Mouse (Mus musculus) gastrocnemius, adult 2 months (tissue): ENCODE data around the gene Dtx1. TPM values are rescaled to one million over a fixed set of nuclear protein-coding genes. Genes with fewer than 3 reads are reported as not detected.
A peak's percentile ranks its signal among the peaks of the same experiment; 100 is the strongest.

ENCODE experiments used
- DNase-seq: peaks from one replicate; pipeline ENCODE4 v3.0.0; 2022
- H3K27ac ChIP-seq: fragments of 200-600 bp; 2 replicates; pipeline ENCODE4 v1.8.1; 2022; ENCODE audit warnings: mild to moderate bottlenecking
- H3K4me3 ChIP-seq: fragments of 200-600 bp; 2 replicates; pipeline ENCODE4 v1.8.1; 2022; ENCODE audit warnings: mild to moderate bottlenecking, moderate library complexity
- CTCF ChIP-seq: fragments of 200-600 bp; IDR thresholded peaks from 2 replicates; pipeline ENCODE4 v1.8.1; 2022; ENCODE audit warnings: antibody characterized with exemption, mild to moderate bottlenecking, moderate library complexity
- intact Hi-C: fragments of 180-260 bp; cut with DNase I; formaldehyde crosslinking; loops from one replicate; pipeline ENCODE4 v1.15.1; 2025
- total RNA-seq, 2 experiments: library from RNA; stranded (reverse); gene quantifications; 2 replicates each; pipeline ENCODE4 v1.2.3; 2021

Gene Dtx1
- total RNA-seq, 2 experiments from 2014 or later: 0.45 to 0.54 TPM

- no peak overlapping the region for H3K27ac ChIP-seq
- no peak for DNase-seq
- no peak overlapping the region for H3K4me3 ChIP-seq
- intact Hi-C loops: no loop called here
- TF ChIP-seq CTCF: no peak
Observed at GRCm38 (mm10) chr5:120700996-120701790, 10.5 kb downstream of the Dtx1 start.

GRCm38 (mm10) chr5:120698801-120699391 is 12.8 kb downstream of the Dtx1 start:
- no peak for TF ChIP-seq CTCF
- intact Hi-C loops: no loop called here
- Histone ChIP-seq H3K4me3 (no peak overlapping the region), H3K27ac (no peak overlapping the region)
- DNase-seq: peak; percentile 30

GRCm38 (mm10) chr5:120698181-120698580 is 13.5 kb downstream of the Dtx1 start:
- no peak overlapping the region for H3K4me3 ChIP-seq
- DNase-seq: no peak
- H3K27ac ChIP-seq: no peak overlapping the region
- TF ChIP-seq CTCF: no peak
- intact Hi-C loops: no loop called here

- no peak for TF ChIP-seq CTCF
- no peak overlapping the region for H3K27ac ChIP-seq
- H3K4me3 ChIP-seq: no peak overlapping the region
- no peak for DNase-seq
- intact Hi-C loops: no loop called here
Observed at GRCm38 (mm10) chr5:120696865-120697264, 14.9 kb downstream of the Dtx1 start.

- no peak for TF ChIP-seq CTCF
- H3K4me3 ChIP-seq: no peak overlapping the region
- intact Hi-C loops: no loop called here
- H3K27ac ChIP-seq: no peak overlapping the region
- no peak for DNase-seq
Observed at GRCm38 (mm10) chr5:120696057-120696743, 15.5 kb downstream of the Dtx1 start.

GRCm38 (mm10) chr5:120694695-120695074 is 17.0 kb downstream of the Dtx1 start:
- TF ChIP-seq CTCF: no peak
- no peak overlapping the region for H3K4me3 ChIP-seq

GRCm38 (mm10) chr5:120693931-120694694 is 17.6 kb downstream of the Dtx1 start:
- intact Hi-C loops: no loop called here
- Histone ChIP-seq H3K27ac (no peak overlapping the region), H3K4me3 (no peak overlapping the region)
- no peak for DNase-seq
- no peak for TF ChIP-seq CTCF

More at GRCm38 (mm10) chr5:120694695-120695074, 17.0 kb downstream of the Dtx1 start:
- H3K27ac ChIP-seq: no peak overlapping the region
- intact Hi-C loops: no loop called here
- no peak for DNase-seq

- intact Hi-C loops: no loop called here
Observed at GRCm38 (mm10) chr5:120692034-120692433, 19.7 kb downstream of the Dtx1 start.

GRCm38 (mm10) chr5:120690417-120690816 is 21.3 kb downstream of the Dtx1 start:
- TF ChIP-seq CTCF: no peak
- no peak overlapping the region for H3K4me3 ChIP-seq
- DNase-seq: no peak
- intact Hi-C loops: no loop called here
- H3K27ac ChIP-seq: no peak overlapping the region

More at GRCm38 (mm10) chr5:120692034-120692433, 19.7 kb downstream of the Dtx1 start:
- Histone ChIP-seq H3K4me3 (no peak overlapping the region), H3K27ac (no peak overlapping the region)
- no peak for DNase-seq
- no peak for TF ChIP-seq CTCF

- no peak overlapping the region for H3K27ac ChIP-seq
- no peak overlapping the region for H3K4me3 ChIP-seq
- TF ChIP-seq CTCF: no peak
- intact Hi-C loops: no loop called here
- DNase-seq: no peak
Observed at GRCm38 (mm10) chr5:120688434-120688833, 23.3 kb downstream of the Dtx1 start.

GRCm38 (mm10) chr5:120687897-120688296 is 23.8 kb downstream of the Dtx1 start:
- intact Hi-C loops: no loop called here
- no peak for TF ChIP-seq CTCF
- no peak overlapping the region for H3K27ac ChIP-seq
- DNase-seq: no peak
- no peak overlapping the region for H3K4me3 ChIP-seq

GRCm38 (mm10) chr5:120687484-120687851 is 24.3 kb downstream of the Dtx1 start:
- no peak for DNase-seq
- TF ChIP-seq CTCF: no peak
- Histone ChIP-seq H3K27ac (no peak overlapping the region), H3K4me3 (no peak overlapping the region)
- intact Hi-C loops: no loop called here
